Mouse (Mus musculus) adrenal gland (tissue): ENCODE data around the gene Cycs.

Source experiments
- intact Hi-C: fragments of 180-260 bp; cut with DNase I; formaldehyde crosslinking; loops from one replicate; pipeline ENCODE4 v1.15.1; 2025
- microRNA-seq, 2 experiments: library from miRNA; unstranded; fragments of <30 nt; microRNA quantifications; one replicate each; pipeline ENCODE4; 2019

Gene Cycs

DNA sequence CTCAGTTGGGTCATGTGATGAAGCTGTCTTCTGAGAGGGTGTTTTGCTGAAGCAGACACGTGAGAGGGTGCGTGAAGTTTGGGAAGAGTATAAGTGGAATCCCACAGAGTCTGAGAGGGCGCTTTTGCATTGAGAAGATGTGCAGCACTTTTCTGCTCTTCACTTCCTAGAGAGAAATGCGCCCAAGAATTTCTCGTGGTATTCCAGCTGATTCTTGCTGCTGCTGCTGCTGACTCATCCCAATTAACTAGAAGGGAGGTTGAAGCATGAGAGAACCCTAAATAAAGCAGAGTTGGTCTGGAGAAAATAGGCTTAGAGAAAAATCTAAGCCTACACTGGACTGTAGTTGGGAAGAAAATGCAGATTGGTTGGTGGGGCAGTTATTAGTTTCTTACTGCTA, 17.3 kb downstream of the Cycs start:
- intact Hi-C loops: loop anchor here (5.0 kb wide), 1 partner anchor 1032 kb away; no protein-coding TSS in a partner anchor

DNA sequence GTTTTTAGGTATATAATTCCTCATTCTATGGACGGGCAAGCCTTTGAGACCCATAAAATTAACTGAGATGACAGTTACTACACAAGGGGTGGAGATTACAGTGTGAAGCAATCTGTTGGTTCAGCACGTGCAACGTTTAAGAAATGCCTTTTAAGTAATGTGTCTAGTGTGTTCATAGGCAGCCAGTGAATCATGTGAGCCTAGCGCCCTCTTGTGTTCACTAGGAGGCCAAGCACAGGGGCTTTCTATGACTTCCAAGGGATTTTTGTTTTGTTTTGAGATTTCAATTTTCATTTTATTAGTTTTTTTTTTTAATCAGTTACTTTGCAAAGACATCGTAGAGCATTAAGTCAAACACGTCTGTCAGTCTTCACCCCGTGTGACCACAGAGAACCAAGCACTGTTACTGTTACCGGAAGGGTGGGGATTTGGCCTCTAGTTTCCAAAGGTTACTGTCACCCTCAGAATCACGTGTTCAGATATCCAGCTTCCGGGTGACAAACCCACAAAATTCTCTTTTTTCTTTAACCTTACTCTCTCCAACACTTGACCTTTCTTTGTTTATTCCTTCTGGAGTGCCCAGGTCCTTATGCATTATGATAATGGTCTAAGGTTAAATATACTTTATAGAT, 20.8 kb downstream of the Cycs start:
- intact Hi-C loops: loop anchor here (5.0 kb wide), 1 partner anchor 1028 kb away; no protein-coding TSS in a partner anchor

DNA sequence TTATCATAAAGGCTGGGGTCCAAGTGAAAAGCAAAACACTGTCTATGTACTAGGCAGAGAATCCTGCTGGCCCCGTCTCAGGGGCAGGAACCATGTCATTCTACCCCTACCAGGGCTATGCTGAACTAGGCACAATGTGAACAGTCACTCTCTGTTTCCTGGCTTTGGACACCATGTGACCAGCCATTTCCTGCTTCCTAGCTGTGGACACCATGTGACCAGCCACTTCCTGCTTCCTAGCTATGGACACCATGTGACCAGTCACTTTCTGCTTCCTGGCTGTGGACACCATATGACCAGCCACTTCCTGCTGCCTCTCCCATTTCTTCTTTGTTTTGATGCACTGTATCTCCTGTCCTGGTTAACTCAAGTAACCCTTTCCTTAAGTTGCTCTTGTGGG, 23.8 kb downstream of the Cycs start:
- intact Hi-C loops: no loop called here

DNA sequence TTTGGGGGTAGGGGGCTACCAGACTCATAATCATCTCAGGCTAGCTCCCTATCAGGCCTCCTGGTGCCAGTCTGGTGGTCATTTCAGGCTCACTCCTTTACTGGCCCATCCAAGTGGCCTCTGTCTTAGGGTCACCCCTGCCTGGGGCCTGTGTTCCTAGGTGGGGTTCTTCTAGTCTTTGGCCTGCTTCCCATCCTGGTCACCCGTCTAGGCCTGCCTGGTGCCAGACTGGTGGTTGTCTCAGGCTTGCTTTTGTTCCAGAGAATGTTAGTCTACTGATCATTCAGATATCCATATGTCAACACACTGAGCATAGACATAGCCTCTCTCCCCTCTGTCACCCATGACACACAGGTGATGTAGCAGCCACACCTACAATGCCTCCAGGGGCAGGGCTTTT, 26.7 kb downstream of the Cycs start:
- intact Hi-C loops: loop anchor here (5.0 kb wide), 1 partner anchor 427 kb away; the partner anchor contains the start of gene Mpp6

DNA sequence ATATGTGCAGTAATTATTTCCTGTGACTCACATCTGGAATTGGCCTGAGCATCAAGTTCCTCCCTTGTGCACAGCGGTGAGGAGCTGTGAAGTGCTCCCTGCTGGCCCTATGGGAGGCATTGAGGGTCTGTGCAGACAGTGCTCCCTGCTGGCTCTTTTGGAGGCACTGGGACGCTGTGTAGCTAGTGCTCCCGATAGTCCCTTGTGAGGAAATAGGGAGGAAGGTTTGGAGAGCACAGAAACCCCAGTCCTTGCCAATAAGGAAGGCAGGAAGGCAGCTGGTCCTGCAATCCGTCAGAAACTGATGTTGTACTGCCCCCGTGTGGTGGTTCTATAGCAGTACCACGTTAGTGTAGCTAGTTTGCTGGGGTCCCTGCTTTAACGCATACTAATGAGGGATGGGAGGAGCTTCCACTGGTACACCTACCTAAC, 29.9 kb downstream of the Cycs start:
- intact Hi-C loops: loop anchor here (2.0 to 5.0 kb wide), 2 partner anchors 232 to 424 kb away; partner anchors contain the start of gene Mpp6

DNA sequence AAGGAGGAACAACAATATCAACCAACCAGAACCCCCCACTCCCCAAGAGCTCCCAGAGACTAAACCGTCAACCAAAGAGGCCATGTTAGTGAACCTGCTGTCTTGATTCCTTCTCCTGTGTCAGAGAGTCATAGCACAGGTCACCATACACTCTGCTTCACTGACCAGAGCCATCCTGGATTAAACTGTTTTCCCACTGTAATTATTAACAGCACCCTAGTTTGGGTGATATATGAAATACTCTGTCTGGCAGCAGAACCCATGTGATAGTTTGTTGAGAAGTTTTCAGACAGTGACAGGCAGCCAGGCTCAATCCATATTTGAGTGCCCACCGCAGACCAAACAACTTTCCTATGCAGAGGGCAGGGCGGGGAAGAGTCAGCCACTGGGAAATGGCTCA, 31.0 kb downstream of the Cycs start:
- intact Hi-C loops: loop anchor here (5.0 kb wide), 1 partner anchor 423 kb away; the partner anchor contains the start of gene Mpp6

DNA sequence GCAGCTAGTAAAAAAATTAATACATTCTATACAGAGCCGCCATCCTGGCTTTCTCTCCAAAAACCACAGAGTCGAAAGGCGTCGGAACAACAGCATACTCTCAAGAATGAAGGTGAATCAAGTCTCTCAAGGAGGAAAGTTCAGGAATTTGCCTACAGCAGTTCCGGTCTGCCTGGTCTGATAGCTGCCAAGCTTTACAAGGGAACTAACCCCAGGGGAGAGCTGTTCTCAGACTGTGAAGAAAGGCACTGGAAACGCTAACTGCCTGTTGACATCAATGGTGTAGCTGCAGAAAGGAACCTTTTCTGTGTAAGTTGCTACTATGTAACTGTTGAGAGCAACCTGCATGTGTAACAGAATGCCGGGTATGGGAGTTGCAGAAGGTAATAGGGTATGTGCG, 34.4 kb downstream of the Cycs start:
- intact Hi-C loops: no loop called here

DNA sequence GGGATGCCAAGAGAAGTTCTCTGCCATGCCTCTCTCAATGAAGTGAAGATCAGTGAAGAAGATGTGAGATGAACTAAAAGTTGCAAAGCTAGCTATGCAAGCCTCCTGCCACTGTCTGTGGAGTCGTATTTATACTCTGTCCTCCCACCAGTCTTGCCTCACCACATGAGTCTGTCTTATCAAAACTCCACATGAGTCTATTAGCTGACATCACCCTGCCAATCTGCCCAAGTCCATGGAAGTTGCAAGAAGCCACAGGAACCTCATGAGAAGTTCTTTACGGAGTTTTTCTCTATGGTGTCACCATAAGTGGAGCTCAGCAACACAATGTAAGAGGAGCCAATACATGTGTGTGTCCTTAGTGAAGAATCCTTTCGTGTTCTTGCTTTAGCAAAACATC, 35.3 kb downstream of the Cycs start:
- intact Hi-C loops: no loop called here

DNA sequence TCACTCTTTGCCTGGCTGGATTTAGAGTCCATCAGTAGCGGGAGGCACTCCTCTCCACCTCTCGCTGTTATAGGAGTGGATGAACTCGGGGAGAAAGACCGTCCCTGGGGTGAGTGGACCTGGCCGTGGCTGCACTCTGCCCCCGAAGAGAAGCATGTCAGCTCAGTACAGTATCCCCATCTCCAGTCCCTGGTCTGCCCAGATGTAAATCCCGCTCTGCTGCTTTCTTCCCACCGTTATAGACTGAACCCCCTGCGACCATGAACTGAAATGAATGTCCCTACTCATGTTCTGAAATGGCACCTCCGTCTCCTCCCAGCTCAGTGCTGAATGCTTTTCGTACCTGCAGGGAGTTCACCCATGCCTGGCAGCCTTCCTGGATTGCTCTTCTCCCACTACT, 37.1 kb downstream of the Cycs start:
- intact Hi-C loops: no loop called here

DNA sequence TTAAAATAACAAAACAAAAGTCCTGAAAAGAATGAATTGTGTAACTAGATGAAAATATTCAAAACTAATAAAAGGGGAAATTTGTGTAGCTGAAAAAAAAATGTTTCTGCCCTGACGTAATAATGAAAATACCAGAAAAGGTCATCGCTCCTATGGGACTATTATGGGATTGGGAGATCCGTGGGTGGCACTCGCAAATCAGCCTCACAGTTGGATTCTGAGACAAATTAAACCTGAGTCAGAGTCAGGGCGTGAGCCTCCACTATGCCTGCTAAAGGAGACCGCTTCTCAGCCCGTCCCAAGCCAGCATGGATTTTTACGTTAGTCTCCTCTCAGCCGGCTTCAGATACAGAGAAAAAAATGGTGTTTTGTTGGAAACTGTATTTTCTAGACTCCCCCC, 38.9 kb downstream of the Cycs start:
- intact Hi-C loops: no loop called here

DNA sequence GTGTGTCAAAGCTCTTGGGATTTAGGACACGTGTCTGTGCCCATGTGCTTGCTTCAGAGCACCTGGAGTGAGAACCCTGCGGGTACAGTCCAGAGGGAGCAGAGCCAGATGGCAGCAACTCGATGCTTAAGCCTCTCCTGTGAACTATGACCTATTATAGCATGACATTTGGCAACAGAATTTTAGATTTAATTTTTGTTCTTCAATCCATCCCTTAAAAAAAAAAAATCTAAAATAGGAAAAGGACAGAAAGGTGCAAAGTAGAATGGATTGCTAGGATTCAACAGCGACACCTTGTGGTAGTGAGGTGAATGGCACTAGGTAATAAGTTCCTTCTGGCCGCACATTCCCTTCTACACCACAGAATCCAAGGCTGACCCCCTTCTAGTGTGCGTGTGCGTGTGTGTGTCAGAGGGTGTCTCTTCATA, 39.7 kb downstream of the Cycs start:
- intact Hi-C loops: no loop called here

DNA sequence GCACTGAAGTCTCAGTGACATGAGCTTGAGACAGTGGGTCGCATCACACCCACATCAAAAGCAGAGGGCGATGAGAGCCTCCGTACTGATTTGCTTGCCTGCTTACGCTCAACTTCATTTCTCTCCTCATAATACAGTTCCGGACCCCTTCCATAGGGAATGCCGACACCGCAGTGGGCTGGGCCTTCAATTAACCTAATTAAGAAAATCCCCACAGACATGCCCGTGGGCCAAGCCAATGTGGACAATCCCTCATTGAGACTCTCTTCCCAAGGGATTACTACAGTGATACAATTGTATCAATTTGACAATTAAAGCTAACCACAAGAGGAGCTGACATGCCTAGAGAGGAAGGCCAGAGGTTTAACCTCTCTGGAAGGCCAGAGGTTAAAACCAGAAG, 40.5 kb downstream of the Cycs start:
- intact Hi-C loops: no loop called here

DNA sequence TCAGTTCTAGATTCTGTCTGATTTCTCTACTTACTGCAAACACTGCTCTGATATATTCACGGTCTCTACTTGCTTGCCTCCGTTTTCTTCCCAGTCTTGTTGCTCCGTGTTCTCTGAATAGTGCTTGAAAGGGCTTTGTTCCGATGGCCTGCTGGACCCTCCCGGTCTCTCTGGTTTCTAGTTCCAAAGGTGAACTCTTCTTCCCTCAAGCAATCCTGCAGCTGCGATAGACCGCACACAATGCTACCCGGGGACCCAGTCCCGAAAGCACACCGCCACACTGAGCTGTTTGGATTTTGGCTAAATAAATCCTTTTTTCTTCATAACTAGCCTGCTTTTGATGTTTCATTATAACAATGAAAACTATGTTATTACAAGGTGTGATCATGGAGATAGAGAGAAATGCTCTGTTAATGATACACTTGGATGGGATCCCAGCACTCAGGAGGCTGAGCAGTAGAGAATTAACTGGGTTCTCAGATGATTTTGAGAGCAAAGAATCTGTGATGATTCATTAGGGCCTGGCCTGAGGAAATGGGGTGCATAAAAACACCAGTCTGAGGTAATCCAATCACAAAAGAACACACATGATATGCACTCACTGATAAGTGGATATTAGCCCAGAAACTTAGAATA, 42.0 kb downstream of the Cycs start:
- intact Hi-C loops: loop anchor here (5.0 kb wide), 1 partner anchor 67 kb away; the partner anchor contains the start of gene Osbpl3

DNA sequence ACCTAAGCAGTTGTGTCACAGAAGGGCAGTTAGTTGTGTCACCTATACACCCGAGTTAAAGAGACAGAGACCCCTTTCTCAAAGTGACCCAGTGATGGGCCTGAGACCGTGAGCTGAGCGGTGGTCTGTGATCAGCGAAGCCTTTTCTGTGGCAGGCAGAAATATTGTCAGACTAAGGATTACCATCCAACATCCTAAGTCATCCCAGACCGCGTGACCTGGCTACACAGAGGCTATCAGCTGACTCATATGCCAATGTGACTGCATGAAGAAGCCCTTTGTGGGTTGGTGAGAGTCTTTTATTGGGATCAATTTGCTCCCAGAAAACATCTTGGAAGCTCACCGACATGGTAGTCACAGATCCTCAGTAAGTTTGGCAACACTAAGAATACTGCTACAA, 43.6 kb downstream of the Cycs start:
- intact Hi-C loops: loop anchor here (5.0 kb wide), 1 partner anchor 65 kb away; the partner anchor contains the start of gene Osbpl3

DNA sequence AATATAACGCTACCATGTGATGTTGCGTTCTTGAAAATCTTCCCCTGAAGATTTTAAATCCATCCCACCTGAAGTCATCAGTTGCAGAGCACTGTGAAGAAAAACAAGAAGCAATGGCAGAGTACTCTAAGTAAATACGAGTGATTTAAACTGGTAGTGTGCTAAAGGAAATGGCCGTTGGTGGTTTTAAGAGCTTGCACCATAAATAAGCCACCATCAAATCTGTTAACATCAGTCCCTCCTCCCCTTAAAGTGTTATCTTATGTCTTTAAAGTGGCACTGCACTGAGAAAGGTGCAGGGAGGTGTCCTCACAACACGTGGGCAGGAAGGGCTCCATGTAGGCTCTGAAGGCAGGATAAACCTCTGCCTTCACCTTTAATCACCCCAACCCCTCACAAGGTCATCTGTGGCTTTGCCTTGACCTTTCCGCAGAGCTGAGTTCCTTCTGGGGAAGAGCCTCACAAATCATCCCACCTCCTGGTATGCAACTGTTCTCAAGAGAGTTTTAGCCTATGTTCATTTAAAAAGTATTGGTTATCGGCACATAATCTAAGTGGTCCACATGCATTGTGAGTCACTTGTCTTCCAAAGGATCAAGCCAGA, 44.7 kb downstream of the Cycs start:
- intact Hi-C loops: loop anchor here (5.0 kb wide), 1 partner anchor 64 kb away; the partner anchor contains the start of gene Osbpl3

DNA sequence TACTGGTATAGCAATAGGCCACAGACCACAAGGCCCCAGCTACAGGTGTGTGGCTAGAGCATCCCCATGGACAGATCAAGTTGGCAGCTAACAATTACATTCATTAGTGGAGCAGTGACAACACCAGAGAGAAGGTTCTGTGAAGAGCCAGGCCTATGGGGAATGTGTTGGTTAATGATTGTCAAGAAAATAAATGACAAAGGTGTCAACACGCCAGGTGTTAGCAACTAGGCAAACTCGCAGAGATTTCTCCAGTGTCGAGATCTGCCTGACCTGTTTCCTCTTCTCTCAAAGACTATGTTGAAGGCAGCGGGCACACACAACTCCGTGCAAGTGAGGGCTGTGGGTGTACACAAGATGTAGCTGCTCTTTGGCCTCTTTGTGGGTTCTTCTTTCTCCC, 46.2 kb downstream of the Cycs start:
- intact Hi-C loops: loop anchor here (5.0 kb wide), 1 partner anchor 63 kb away; the partner anchor contains the start of gene Osbpl3

DNA sequence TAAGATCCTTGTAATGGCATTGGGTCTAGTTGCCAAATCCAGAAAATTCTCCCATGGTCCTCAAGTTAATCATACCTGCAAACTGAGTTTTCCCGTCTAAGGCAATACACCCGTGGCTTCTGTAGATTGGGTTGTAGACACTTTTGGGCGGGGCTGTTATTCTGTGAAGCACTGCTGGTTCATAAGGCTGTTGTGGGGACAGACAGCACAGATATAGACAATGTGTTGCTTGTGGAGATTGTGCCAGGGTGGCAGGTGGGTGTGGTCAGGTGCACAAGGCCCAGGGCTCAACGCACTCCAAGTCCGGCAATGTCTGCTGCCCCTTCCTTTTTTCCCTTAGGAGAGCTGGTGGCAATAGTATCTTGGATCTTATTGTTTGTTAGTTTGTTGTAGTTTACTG, 48.0 kb downstream of the Cycs start:
- intact Hi-C loops: no loop called here

Small RNAs within 50 kb of the gene (microRNA-seq; reads per million reads assigned to microRNA genes)
- 0 reads per million in 2 experiments for gene Mir6371
